Mouse (Mus musculus) CH12F3 (cell line): Measurements from ENCODE around the gene Plagl1.

ENCODE experiments used
- in situ Hi-C: fragments of 300-500 bp; cut with MboI; formaldehyde crosslinking; loops from 2 replicates; pipeline ENCODE4 v1.14.3; 2020; ENCODE audit warnings: low sequenced_read_pairs

Gene Plagl1

GRCm38 (mm10) chr10:13082459-13082858 is 22.2 kb downstream of the Plagl1 start:
- in situ Hi-C loops, result no loop called here

- in situ Hi-C loops, result no loop called here
Observed at GRCm38 (mm10) chr10:13090596-13091424, 30.5 kb downstream of the Plagl1 start.

- in situ Hi-C loops, result no loop called here
Observed at GRCm38 (mm10) chr10:13092996-13093395, 32.7 kb downstream of the Plagl1 start.

GRCm38 (mm10) chr10:13098895-13099294 is 38.6 kb downstream of the Plagl1 start:
- in situ Hi-C loops, result no loop called here

- in situ Hi-C loops, result no loop called here
Observed at GRCm38 (mm10) chr10:13100061-13100648, 39.9 kb downstream of the Plagl1 start.

GRCm38 (mm10) chr10:13102360-13102759 is 42.1 kb downstream of the Plagl1 start:
- in situ Hi-C loops, result no loop called here

- in situ Hi-C loops, result no loop called here
Observed at GRCm38 (mm10) chr10:13103838-13104237, 43.5 kb downstream of the Plagl1 start.

GRCm38 (mm10) chr10:13106909-13107624 is 46.8 kb downstream of the Plagl1 start:
- in situ Hi-C loops, result no loop called here

GRCm38 (mm10) chr10:13108021-13108548 is 47.8 kb downstream of the Plagl1 start:
- in situ Hi-C loops, result no loop called here

GRCm38 (mm10) chr10:13108847-13109246 is 48.5 kb downstream of the Plagl1 start:
- in situ Hi-C loops, result no loop called here

- in situ Hi-C loops, result no loop called here
Observed at GRCm38 (mm10) chr10:13109781-13110180, 49.5 kb downstream of the Plagl1 start.

- in situ Hi-C loops, result no loop called here
Observed at GRCm38 (mm10) chr10:13112849-13113248, 52.5 kb downstream of the Plagl1 start.

GRCm38 (mm10) chr10:13113641-13114040 is 53.3 kb downstream of the Plagl1 start:
- in situ Hi-C loops, result no loop called here

GRCm38 (mm10) chr10:13115030-13115429 is 54.7 kb downstream of the Plagl1 start:
- in situ Hi-C loops, result no loop called here

- in situ Hi-C loops, result no loop called here
Observed at GRCm38 (mm10) chr10:13116706-13117665, 56.7 kb downstream of the Plagl1 start.

GRCm38 (mm10) chr10:13118024-13118769 is 57.9 kb downstream of the Plagl1 start:
- in situ Hi-C loops, result no loop called here

- in situ Hi-C loops, result no loop called here
Observed at GRCm38 (mm10) chr10:13118770-13119102, 58.4 kb downstream of the Plagl1 start.

GRCm38 (mm10) chr10:13119300-13119699 is 59.0 kb downstream of the Plagl1 start:
- in situ Hi-C loops, result no loop called here

- in situ Hi-C loops, result no loop called here
Observed at GRCm38 (mm10) chr10:13125811-13126210, 65.5 kb downstream of the Plagl1 start.

GRCm38 (mm10) chr10:13127335-13127734 is 67.0 kb downstream of the Plagl1 start:
- in situ Hi-C loops, result no loop called here
